ENCODE assay signal across 9 mouse cellular contexts in the genomic region with DNA sequence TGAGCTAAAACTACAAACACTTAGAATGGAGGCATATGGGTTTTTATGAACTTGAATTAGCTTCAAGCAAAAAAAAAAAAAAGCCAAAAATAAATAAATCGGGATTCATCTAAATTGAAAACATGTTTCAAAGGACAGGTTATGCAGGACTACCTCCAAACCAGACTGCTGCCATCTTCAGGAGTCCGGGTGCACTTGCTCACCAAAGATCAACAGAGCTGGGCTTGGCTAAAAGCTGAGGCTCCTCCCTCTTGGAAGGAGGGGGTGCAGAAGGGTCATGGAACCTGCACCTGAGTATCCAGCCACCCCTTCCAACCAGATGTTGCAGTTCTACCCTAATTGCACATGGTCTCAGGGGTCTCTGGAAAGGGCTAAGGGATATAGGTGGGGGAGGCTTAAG. TPM values are rescaled to one million over a fixed set of nuclear protein-coding genes. Genes with fewer than 3 reads are reported as not detected.
A peak's percentile ranks its signal among the peaks of the same experiment; 100 is the strongest.
DNase-seq lines count a peak whose midpoint lies in the region; ATAC-seq and TF ChIP-seq lines count a peak whose summit lies in the region.
"Had no signal": no experiment of that assay in that cellular context is flagged by ENCODE, and none has a peak within 500 bp of the region (broad histone marks: within the 10 kb centered on the region; RNA-seq: fewer than 3 reads in every experiment).

No protein-coding gene starts in this region.

- no peak overlapping the region for H3K4me2 ChIP-seq in lung, embryonic 14.5 days
- H3K4me2 ChIP-seq: lung, embryonic 15.5 days had no signal

- H3K27me3 ChIP-seq in lung, embryonic 14.5 days (ENCODE audit: insufficient read depth, low read length): peaks cover 9% of the 10 kb centered on the region
- H3K27me3 ChIP-seq in limb, embryonic 10.5 days (ENCODE audit: low read depth, poor library complexity, severe bottlenecking): peaks cover 14% of the 10 kb centered on the region

- intact Hi-C loops in gastrocnemius, postnatal 14 days (cut with DNase I; ENCODE audit: low total_unique reads): no loop called here

- 19% methylated on average over 2 of the region's 2 CpGs for WGBS in lung, embryonic 14.5 days
- WGBS in limb, embryonic 10.5 days: 26% methylated on average over 2 of the region's 2 CpGs

- no peak overlapping the region for H3K4me3 ChIP-seq in lung, embryonic 14.5 days (ENCODE audit: low read depth, low read length)
- no peak overlapping the region for H3K4me3 ChIP-seq in limb, embryonic 10.5 days
- H3K4me3 ChIP-seq: lung, embryonic 15.5 days had no signal

- H3K36me3 ChIP-seq in lung, embryonic 14.5 days (ENCODE audit: insufficient read depth): no peaks in the 10 kb centered on the region
- H3K36me3 ChIP-seq in limb, embryonic 10.5 days: no peaks in the 10 kb centered on the region
- H3K36me3 ChIP-seq: lung, embryonic 15.5 days had no signal

- peak; percentile 36 for TF ChIP-seq CTCF in lung, embryonic 14.5 days (IDR thresholded peaks at IDR 0.05; ENCODE audit: low read depth)

- peak; percentile 23 for DNase-seq in gastrocnemius, adult 18-20 months (ENCODE audit: low spot score)
- DNase-seq in gastrocnemius, postnatal 14 days: no peak
- DNase-seq in A20 (ENCODE audit: low read depth, low spot score): peak; percentile 59
- peak; percentile 50 for DNase-seq in adrenal gland, postnatal 14 days
- DNase-seq in lung, embryonic 14.5 days: peak; percentile 39
- no peak for DNase-seq in limb, embryonic 10.5 days (ENCODE audit: low spot score)
- no peak for DNase-seq in heart, adult 9 months (ENCODE audit: low spot score in 2 of 2)
- no peak for DNase-seq in layer of hippocampus, postnatal 10 days (ENCODE audit: low spot score in 2 of 2)

- no peak overlapping the region for H3K27ac ChIP-seq in lung, embryonic 14.5 days (ENCODE audit: low read depth)
- no peak overlapping the region for H3K27ac ChIP-seq in limb, embryonic 10.5 days
- H3K27ac ChIP-seq: lung, embryonic 15.5 days had no signal

- H3K9ac ChIP-seq in lung, embryonic 14.5 days: no peak overlapping the region
- H3K9ac ChIP-seq: lung, embryonic 15.5 days had no signal

- H3K4me1 ChIP-seq in lung, embryonic 14.5 days (ENCODE audit: insufficient read depth): no peaks in the 10 kb centered on the region
- H3K4me1 ChIP-seq in limb, embryonic 10.5 days: peaks cover 20% of the 10 kb centered on the region

- no peaks in the 10 kb centered on the region for H3K9me3 ChIP-seq in lung, embryonic 14.5 days (ENCODE audit: low read depth, low read length)
- no peaks in the 10 kb centered on the region for H3K9me3 ChIP-seq in limb, embryonic 10.5 days (replicated peaks)
- H3K9me3 ChIP-seq: lung, embryonic 15.5 days had no signal

- ATAC-seq in lung, embryonic 14.5 days (ENCODE audit: insufficient read depth): no peak

RNA-seq across cellular contexts. Expression of gene Dock9, which starts 3.3 kb away (rescaled TPM):
- 10 to 100 TPM; 13.4 to 14.2 TPM for total RNA-seq in gastrocnemius, adult 18-20 months (2021)
- 10 to 100 TPM; 23.3 to 29.3 TPM for total RNA-seq in gastrocnemius, postnatal 14 days (2021)
- 31.9 and 43.7 TPM in 2 replicates for total RNA-seq in adrenal gland, postnatal 14 days (2021)
- 14.6 and 14.9 TPM in 2 replicates for polyA plus RNA-seq in lung, embryonic 14.5 days (2014; fragmentation: Nextera tagmentation; extraction: Ambion mirVana)
- 3.2 and 4.0 TPM in 2 replicates for polyA plus RNA-seq in limb, embryonic 10.5 days (2016; fragmentation: Nextera tagmentation; extraction: Ambion mirVana)
- total RNA-seq in layer of hippocampus, postnatal 10 days (2021): 100 to 1,000 TPM; 246 to 254 TPM

Comparison
In these comparisons a context has a peak if more than half of its experiments do, and no peak if none do; other contexts are left out.
1. DNase-seq: peak in gastrocnemius, adult 18-20 months (single experiment), A20 (single experiment), adrenal gland, postnatal 14 days (single experiment) and lung, embryonic 14.5 days (single experiment); none in gastrocnemius, postnatal 14 days (single experiment), limb, embryonic 10.5 days (single experiment), heart, adult 9 months (0 of 2) and layer of hippocampus, postnatal 10 days (0 of 2).